Mouse (Mus musculus) urinary bladder, postnatal 4 days (tissue): ENCODE measurements at regions not wholly inside any gene's neighbourhood (a gene's known extent, or its start where the extent isn't known, plus 50 kb on each side); places are given as distances from the start of the nearest gene placed in this dataset.

Experiments
- DNase-seq, 2 experiments: peaks; one replicate each; pipeline ENCODE4 v3.0.0; 2021 to 2022; ENCODE audit warnings: low spot score in 2 of 2

DNA sequence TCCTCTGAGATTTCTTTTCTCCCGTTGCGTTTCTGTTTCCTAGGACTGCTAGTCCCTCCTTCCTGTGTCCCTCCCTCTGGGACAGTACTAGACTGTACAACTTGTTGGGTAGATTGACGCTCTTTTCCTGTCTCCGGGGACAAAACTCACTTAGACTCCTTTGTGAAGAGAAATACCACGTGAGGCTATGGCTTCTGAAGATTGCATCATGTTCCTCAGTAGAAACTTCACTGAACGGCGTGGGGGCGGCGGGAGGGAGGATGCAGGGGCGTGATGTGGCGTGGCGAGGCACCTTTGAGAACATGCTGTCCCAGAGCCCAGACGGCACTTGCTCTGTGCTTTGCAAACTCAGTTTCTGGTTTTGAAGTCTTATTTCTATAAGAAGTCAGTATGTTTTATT lies 78.5 kb downstream of the Spata18 start:
- DNase-seq = no peak

DNA sequence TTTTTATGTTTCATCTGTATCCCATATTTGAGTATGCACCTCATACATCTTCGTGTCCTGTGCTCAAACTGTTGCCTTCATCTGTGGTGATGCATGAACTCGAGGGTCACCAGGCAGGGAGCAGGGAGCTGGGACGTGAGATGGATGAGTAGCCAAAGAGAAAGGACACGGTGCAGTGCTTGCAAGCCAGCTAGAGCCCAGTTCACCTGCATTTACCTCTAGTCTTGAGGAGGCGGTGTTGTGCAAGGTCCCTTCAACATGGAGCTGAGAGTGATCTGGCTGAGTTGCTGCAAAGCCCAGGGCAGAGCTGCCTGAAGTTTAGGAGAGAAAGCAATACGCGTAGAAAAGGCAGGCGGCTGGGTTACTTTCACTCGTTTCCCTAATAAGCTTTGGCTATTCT lies 80.2 kb downstream of the Spata18 start:
- no peak for DNase-seq

DNA sequence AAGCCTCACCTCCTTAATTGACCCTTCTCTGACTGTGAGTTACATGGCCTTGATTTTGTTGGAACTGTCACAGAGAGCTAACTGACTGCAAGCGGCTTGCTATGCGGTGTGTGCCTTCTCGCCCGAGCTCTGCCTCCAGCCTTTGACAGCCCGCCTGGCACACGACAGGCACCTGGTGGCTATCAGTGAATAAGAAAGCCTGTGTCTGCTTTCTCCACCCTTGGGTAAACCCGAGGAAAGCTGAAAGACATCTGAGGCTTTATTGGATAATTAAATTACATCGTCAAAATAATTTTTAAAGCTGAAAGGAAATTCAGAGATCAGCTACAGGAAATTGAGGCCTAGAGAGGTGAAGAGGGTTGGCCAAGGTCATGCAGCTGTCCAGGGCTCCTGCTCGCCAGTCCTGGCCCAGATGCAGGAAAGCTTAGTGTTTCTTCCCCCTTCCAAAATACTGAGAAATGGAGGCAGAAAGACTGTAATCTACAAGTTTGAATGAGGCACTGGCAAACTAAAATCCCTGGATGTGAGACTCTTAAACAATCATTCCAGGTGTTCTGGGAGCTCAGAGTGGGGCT lies 80.9 kb downstream of the Spata18 start:
- no peak for DNase-seq

DNA sequence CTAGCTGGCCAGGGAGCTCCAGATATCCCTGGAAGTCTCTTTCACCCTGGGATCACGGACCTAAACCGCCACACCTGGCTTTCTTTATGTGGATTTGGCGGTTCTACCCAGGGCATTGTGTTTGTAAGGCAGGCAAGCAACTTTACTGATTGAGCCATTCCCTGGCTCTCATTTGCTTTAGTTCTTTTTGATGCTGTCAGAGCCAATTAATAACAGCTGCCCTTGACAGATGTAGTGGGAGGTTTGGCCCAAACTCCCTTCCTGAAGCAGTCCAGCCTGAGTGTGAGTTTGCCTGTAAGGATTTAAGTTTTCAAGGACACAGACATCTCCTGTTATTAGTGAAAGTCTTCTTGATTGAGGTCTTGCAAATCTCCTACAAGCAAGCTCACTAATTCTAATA lies 89.6 kb downstream of the Spata18 start:
- DNase-seq = no peak

DNA sequence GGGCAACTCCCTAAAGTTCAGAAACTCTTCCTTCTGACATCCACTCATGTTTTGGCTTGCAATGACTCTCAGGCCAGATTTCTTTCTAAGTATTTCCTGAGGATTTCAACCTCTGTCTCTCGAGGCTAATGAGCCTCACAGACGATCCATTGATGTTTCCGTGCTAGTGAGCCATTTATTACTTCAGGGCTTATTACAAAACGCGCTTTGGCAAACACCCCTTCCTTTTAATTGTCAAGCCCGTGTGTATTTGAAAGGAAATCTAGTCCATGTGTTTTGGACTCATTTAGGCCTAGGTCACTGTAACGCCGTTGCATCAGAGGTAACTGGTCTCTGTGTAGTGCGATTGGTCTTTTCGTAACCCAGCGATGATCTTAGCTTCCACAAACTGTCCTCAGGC lies 90.3 kb downstream of the Spata18 start:
- DNase-seq = no peak

DNA sequence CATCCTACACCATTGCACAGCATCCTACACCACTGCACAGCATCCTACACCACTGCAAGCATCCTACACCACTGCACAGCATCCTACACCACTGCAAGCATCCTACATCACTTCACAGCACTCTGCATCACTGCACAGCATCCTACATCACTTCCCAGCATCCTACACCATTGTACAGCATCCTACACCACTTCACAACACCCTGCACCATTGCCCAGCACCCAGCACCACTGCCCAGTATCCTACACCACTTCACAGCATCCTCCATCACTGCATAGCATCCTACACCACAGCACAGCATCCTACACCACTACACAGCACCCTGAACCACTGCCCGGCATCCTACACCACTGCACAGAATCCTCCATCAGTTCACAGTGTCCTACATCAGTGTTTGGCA lies 92.8 kb downstream of the Spata18 start:
- no peak for DNase-seq

DNA sequence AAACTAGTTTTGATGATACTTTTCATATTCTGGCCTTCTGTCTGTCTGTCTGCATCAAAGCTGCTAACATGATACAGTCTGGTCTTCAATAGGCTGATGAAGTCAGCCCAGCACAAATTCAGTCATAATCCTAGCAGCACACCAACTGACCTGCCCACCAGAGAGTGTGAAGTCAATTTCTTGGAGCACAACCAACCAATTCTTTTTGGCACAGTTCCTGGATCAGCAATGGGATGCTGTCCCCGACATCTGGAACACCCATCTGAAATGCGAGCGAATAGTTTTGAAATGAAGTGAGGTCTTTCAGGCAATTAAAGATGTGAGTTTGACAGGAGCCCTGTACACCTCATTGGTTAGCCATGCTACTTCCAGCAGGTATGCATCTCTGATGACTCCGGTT lies 98.6 kb downstream of the Spata18 start:
- DNase-seq = no peak

DNA sequence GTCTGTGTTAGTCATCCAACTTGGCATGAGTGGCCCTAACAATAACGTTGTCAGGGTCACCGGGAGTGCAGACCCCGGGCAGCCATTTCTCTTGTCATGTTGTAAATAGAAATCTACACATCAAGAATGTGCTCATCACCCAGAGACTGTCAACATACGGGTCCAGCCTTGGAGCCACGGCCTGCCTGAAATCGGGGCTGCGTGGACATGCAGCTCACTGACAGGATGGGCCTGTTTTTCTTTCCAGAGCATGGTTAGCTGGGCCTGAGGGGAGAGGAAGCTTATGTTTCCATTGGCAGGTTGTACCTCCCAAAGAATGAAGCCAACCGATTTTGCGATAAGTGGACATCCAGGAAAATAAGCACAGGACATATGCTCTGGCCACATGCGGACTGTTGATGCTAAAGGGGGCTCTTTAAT lies 101.1 kb downstream of the Spata18 start:
- no peak for DNase-seq

DNA sequence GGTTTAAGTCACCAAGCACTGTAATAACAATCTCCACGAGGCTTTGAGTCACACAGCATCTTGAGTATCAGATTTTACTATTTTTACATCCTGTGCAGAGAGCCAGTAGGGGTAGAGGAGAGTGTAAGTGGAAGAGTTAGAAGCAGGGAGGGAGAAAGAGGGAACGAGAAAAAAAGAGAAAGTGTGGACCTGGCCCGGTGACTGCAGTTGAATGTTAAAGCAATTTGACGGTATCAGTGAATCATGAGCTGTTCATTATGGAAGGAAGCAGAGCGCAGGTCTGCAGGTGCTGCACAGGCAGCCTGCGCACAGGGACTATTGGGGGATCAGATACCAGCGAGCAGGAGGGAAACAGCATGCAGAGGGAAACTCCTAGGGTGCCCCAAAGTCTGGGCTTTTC lies 102.6 kb downstream of the Spata18 start:
- no peak for DNase-seq

DNA sequence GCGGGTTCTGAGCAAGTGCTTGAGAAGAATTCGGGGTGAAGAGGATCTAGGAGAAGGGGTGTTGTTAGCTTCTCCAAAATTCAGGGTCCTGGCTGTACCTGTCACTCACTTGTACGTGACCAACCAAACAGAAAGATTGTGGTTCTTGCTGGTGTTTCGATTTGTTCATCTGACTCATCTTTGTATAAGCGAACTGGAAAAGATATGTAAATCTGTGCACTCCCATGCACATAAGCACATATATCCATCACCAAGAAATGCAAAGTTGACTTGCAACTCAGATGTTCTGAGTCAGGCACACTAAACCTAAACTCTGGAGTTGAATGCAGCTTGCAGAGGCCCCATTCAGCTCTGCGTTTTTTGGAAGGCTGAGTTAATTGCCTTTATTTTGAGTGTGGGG lies 107.4 kb downstream of the Spata18 start:
- DNase-seq = no peak

DNA sequence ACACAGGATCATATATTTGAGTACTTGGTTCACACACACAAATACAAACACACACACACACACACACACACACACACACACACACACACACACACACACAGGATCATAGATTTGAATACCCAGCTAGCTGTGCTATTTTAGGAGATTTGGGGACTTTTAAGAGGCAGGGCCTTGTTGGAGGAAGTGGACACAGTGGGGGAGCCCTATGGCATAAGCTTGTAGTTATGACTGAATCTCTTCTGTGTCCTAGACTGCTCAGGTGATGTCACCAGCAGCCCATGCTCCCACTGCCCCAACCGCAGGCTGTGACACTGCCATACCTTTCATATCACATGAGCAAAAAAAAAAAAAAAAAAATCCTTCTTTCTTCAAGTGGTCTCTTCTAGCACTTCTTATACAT lies 110.1 kb downstream of the Spata18 start:
- DNase-seq = no peak

DNA sequence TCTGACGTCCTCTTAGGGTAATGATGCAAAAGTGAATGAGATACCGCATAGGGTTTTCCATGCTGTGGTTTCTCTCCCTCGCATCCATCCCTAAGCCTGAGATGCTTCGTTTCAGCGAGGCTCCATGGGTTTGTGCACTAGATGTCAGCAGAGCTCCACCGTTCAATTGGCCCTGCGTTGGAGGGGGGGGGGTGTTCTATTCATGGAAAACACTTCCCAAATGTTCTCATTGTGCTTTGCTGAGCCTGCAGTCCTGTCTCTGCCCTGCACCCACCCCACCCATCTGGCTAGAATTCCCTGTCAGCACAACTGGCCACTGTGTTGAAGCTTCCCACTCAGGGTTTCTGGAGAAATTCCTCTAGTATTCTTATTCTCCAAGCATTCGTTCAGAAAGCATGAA lies 110.5 kb downstream of the Spata18 start:
- DNase-seq = peak; percentile 67 to 71

DNA sequence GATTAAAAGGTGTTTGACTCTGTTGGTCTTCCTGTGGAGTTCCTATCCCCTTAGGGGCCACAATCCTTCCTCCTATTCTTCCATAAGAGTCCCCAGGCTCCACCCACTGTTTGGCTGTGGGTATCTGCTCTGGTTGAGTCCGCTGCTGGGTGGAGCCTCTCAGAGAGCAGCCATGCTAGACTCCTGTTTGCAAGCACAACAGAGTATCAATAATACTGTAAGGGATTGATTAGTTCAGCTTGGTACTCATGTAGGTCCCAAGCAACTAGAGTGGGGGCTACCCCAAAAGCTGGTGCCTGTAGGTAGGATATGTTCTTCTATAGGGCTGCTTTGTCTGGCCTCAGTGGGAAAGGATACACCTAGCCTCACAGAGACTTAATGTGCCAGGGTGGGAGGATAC lies 113.0 kb downstream of the Spata18 start:
- DNase-seq = no peak

DNA sequence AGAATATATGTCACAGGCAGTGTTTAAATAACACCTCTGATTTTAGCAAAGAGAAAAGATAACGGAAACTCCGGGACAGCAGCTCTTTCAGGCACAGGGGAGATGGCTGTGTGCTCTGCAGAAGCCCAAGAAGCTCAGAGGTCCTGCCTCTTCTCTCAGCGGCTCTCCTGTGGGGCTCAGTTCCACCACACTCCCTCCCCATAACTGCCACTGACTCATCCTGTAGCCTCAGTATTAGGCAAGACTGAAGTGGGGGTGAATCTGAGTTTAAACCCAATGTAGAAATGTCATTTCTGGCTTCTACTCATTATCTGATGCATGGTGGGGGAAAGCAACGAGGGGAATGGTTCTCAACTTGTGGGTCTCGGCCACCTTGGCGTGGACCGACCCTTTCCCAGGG lies 114.3 kb downstream of the Spata18 start:
- no peak for DNase-seq

DNA sequence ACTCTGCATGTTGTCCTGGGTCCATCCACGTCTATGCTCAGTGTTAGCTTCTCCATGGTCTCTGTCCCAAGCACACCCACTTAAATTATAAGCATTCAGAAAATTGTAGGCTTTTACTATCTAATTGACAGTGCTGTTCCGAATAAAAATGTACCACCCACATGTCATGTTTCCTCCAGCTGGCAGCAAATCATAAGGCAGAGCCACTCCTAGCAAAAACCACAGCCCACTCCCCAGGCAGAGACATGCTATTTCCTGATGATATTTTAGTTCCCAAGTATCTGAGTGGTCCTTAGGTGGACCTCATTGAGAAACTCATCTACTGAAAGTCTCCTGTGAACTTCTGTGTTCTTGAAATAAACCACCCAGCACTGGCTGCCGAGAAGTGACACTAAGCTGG lies 117.1 kb downstream of the Spata18 start:
- no peak for DNase-seq

DNA sequence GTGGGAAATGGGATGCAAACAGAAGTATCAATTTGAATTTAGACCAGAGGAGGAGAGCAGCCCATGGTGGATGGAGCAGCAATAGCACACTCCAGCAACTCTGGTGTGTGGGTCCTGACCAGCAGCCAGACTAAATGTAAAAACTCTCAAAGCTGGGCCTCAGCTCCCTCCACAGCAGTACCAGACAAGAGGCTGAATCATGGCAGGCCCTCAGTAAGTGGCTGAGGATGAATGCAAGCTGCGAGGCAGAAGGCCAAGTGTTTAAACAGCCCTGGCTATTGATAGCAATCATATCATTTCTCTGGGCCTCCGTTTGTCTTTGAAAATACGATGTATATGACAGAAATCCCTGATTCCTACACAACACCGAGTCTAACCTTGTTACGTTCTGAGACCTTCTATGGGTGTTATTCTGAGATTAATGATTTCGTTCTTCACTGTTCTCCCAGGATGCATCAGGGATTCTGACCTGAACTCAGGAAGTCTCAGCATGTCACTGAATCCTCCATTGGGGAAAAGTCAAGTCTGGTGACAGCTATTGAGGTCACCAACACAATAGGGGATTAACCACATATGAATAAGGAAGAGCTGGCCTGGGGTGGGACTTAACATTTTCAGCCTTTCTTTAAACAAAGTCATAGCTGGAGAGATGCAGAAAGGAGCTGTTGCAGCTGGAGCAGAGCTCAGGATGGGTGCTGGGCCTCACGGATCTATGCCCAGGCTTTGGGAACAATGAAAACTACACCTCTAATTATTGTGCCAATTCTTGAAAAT lies 124.8 kb downstream of the Spata18 start:
- DNase-seq = no peak

DNA sequence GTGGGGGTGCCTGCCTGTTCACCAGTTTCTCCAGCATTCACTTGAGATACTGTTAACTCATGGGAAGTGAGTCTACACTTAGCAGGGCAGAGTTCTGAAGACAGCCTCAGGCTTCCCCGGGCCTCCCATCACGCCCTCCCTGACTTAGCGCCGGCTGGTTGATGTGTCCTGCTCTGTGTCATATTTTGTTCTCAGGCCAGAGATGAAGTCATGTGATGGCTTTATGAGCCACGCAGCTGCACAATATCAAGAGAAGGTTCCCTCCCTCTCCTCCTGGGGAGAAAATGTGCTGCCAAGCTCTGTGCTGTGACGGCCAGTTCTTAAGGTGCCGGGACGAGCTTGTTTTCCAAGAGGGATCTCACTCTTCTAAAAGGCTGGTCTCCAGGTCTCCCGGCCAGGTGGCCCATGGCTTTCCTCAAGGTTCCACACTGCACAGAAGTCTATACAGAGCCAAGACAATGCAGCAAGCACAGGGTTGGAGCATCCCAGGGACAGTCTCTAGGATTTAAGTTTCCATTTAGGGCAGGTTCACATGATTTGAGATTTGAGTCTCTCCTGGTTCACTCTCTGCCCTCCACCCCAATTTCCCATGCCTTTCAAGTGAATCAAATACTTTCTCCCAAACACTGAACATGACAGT lies 126.2 kb downstream of the Spata18 start:
- peak; percentile 67 to 77 for DNase-seq

DNA sequence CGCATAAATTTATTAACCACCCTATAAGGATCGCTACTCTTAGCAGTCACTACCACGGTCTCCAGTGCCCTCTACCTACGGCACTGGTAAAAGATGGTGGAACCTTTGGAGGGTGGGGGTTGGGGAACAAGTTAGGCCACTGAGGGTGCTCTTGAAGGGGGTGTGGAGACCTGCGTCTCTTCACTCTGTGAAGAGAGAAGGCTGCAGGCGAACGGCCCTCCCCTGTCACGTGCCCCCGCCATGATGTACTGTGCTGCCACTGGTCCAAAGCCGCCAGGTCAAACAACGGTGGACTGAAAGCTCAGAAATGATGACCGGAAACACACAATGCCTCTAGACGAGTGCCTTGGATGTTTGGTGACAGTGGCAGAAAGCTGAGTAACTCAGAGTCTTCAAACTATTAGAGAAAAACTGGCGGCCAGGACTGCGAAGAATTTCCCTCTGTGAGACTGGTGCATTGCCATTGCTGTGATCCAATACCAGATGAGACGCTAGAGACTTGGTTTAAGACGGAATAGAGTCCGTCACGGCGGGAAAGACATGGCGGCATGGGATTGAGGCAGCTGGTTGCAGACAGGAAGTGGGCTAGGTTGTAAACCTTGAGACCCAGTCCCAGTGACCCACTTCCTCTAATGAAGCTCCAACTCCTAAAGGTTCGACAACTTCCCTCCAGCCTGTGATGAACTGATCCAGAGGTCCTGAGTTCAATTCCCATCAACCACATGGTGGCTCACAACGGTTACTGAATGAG lies 130.2 kb downstream of the Spata18 start:
- no peak for DNase-seq

DNA sequence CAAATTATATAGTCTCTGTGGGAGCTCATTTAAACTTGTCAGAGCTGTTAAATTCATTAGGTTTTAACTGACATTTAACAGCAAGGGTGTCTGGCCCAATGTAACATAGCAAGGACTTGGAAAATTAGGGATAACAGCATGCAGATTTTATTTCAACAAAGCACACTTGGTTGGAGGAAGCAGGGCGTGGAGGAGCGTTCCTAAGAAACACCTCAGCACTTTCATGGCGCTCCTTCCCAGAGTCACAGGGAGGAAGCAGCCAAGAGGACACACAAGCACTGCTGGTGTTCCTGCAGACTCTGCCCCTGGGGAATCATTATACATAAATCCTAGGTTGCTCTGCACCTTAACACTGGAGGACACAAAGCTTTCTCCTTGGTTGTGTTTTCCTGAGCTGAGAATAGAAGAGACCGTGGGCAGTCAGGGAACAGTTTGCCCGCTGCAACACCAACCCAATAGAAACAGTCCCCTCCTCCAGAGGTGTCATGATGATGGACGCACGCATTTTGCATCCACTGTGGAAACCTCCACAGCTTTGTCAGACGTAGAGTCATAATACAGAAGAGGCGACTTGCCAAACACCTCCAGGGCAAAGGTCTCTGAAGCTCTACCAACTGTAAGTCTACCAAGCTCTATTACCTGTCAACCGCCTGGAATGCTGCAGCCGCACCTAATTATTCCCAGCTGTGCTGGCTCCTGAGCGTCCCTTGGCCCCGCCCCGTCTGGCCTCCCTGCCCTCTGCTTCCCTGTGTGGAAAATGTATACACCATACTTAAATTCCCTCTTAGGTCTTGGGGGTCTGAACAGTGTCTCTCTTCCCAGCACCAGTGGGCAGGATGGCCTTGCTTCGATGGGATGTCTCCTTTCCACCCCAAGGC lies 131.3 kb downstream of the Spata18 start:
- no peak for DNase-seq

DNA sequence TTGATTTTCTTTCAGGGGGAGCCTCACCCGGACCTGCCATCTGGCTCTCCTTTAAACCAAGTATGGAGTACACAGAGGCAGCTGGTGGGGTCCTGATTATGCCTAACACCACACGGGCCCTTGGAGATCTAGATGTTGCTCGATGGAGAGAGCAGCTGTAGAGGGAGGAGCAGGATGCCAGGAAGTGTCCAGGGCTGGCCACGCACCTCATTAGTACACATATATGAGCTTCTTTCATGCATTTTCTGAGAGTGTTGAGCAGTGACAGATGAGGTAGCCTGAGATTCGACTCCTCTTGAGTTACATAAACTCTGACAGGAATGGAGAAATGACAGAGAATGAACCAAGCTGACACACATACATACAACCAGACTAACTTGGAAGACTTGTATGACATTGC lies 136.1 kb downstream of the Spata18 start:
- DNase-seq = no peak

DNA sequence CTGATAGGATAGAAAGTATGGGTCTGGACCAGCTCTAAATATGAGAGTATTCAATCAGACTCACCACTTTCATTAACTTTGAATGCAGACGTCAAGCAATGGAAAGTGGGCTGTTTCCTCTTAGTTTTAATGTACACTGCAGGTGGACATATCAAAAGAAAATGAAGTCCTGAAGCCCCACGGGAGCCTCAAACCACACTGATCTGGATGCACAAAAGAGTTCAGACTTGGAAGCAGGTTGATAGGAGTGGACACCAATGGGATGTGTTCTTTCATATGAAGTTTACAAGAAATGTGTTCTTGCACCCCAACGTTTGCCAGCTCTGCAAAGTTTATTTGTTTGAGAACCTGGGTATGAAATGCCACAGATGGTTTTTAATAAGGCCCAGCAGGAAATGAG lies 141.0 kb downstream of the Spata18 start:
- no peak for DNase-seq

DNA sequence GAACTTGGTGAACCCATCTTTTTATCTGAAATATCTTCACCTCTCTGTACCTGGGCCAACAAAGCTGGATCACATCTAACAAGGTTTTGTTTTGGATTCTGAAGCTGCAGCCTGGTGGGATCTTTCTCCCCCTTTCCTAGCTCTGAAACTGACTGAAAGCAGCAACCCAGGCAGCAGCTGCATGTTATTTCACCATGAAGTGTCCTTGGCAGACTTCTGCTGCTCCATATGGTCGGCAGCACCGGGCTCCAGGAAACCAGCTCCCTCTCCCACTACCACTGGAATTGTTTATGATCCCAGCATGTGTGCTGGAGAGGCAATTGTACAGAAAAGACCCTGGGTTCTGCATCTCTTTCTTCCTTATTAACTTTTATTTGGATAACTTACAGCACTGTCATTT lies 145.0 kb downstream of the Spata18 start:
- DNase-seq = no peak
